In genomic region chr13:18949029-18949350, GRCm38 (mm10) we compare ENCODE assay signal across 7 mouse cellular contexts. TPM values are rescaled to one million over a fixed set of nuclear protein-coding genes. Genes with fewer than 3 reads are reported as not detected.
DNase-seq lines count a peak whose midpoint lies in the region; ATAC-seq and TF ChIP-seq lines count a peak whose summit lies in the region.

No protein-coding gene starts in this region.

- no peak for TF ChIP-seq POLR2A in lung, adult 2 months (IDR thresholded peaks at IDR 0.05; ENCODE audit: borderline replicate concordance, extremely low read depth, low read depth, low read length)
- TF ChIP-seq POLR2A in small intestine, adult 2 months (IDR thresholded peaks at IDR 0.05; ENCODE audit: low read depth, low read length): no peak

- no peak for TF ChIP-seq CTCF in lung, adult 2 months (IDR thresholded peaks at IDR 0.05; ENCODE audit: insufficient read depth, low read length)
- TF ChIP-seq CTCF in small intestine, adult 2 months (IDR thresholded peaks at IDR 0.05; ENCODE audit: extremely low read depth, insufficient read length, insufficient replicate concordance, low read depth, low read length): no peak

- WGBS in lung, adult 2 months: 6% methylated on average over 5 of the region's 5 CpGs
- 8% methylated on average over 5 of the region's 5 CpGs for WGBS in forebrain, embryonic 14.5 days
- WGBS in limb, embryonic 12.5 days: 14% methylated on average over 5 of the region's 5 CpGs
- 15% methylated on average over 5 of the region's 5 CpGs for WGBS in small intestine, adult 2 months

- H3K4me3 ChIP-seq in lung, adult 2 months (replicated peaks; ENCODE audit: extremely low read depth, low read depth, low read length): peak overlapping the region; percentile 63
- peak overlapping the region; percentile 80 for H3K4me3 ChIP-seq in forebrain, embryonic 14.5 days (ENCODE audit: low read depth, low read length)
- peak overlapping the region; percentile 70 for H3K4me3 ChIP-seq in limb, embryonic 12.5 days (replicated peaks)
- H3K4me3 ChIP-seq in small intestine, adult 2 months (ENCODE audit: low read depth, low read length): peak overlapping the region; percentile 60

- no peaks in the 10 kb centered on the region for H3K36me3 ChIP-seq in forebrain, embryonic 14.5 days (ENCODE audit: control insufficient read depth, insufficient read depth, low read length)
- no peaks in the 10 kb centered on the region for H3K36me3 ChIP-seq in limb, embryonic 12.5 days
- H3K36me3 ChIP-seq in small intestine, adult 2 months (ENCODE audit: control insufficient read depth, insufficient read depth, low read length): no peaks in the 10 kb centered on the region

- no peaks in the 10 kb centered on the region for H3K27me3 ChIP-seq in forebrain, embryonic 14.5 days (replicated peaks; ENCODE audit: control insufficient read depth, insufficient read depth, low read length)
- peaks cover 39% of the 10 kb centered on the region for H3K27me3 ChIP-seq in limb, embryonic 12.5 days
- peaks cover 7% of the 10 kb centered on the region for H3K27me3 ChIP-seq in small intestine, adult 2 months (ENCODE audit: control insufficient read depth, insufficient read depth, low read length)

- H3K4me1 ChIP-seq in lung, adult 2 months (ENCODE audit: control insufficient read depth, insufficient read depth, low read length): no peaks in the 10 kb centered on the region
- H3K4me1 ChIP-seq in forebrain, embryonic 14.5 days (ENCODE audit: control insufficient read depth, insufficient read depth, low read length): no peaks in the 10 kb centered on the region
- no peaks in the 10 kb centered on the region; the same call in 1 of the 2 replicates for H3K4me1 ChIP-seq in limb, embryonic 12.5 days (replicated peaks)
- 0 out of 2 replicates have a peak, but pooled peaks cover 5% of the 10 kb centered on the region for H3K4me1 ChIP-seq in small intestine, adult 2 months (ENCODE audit: control insufficient read depth, insufficient read depth, insufficient read length, low read length)

- ATAC-seq in forebrain, embryonic 14.5 days: no peak
- ATAC-seq in limb, embryonic 12.5 days (ENCODE audit: insufficient number of reproducible peaks, insufficient read depth, low FRiP score, low TSS enrichment, low read depth): no peak

- no peak for DNase-seq in lung, adult 2 months
- DNase-seq in lung, postnatal 25 days (ENCODE audit: low spot score): no peak
- DNase-seq in forebrain, embryonic 14.5 days (ENCODE audit: low spot score): peak; percentile 35
- no peak for DNase-seq in spleen, postnatal 10 days (ENCODE audit: low spot score in 2 of 2)
- no peak for DNase-seq in ovary, postnatal 36 days (ENCODE audit: low spot score)

- H3K4me2 ChIP-seq in forebrain, embryonic 14.5 days (ENCODE audit: low read length): peak overlapping the region; percentile 90
- H3K4me2 ChIP-seq in limb, embryonic 12.5 days: peak overlapping the region; percentile 96

- H3K9me3 ChIP-seq in forebrain, embryonic 14.5 days (replicated peaks; ENCODE audit: control insufficient read depth, low read length): no peaks in the 10 kb centered on the region
- H3K9me3 ChIP-seq in limb, embryonic 12.5 days: no peaks in the 10 kb centered on the region

- peak overlapping the region; percentile 87 for H3K9ac ChIP-seq in forebrain, embryonic 14.5 days (ENCODE audit: low read length)
- H3K9ac ChIP-seq in limb, embryonic 12.5 days (replicated peaks): peak overlapping the region; percentile 66; the same call in 1 of the 2 replicates

- H3K27ac ChIP-seq in forebrain, embryonic 14.5 days (ENCODE audit: low read depth, low read length): no peak overlapping the region
- no peak overlapping the region for H3K27ac ChIP-seq in limb, embryonic 12.5 days
- H3K27ac ChIP-seq in small intestine, adult 2 months (ENCODE audit: insufficient read depth, low read depth, low read length): no peak overlapping the region

RNA-seq across cellular contexts. Expression of gene Amph, which starts 1.0 kb away (rescaled TPM):
- 8.7 and 14.3 TPM in 2 replicates for polyA plus RNA-seq in lung, adult 2 months (2012; rRNA removed)
- 35.1 and 39.9 TPM in 2 replicates for polyA plus RNA-seq in forebrain, embryonic 14.5 days (2014; fragmentation: Nextera tagmentation; extraction: Ambion mirVana)
- polyA plus RNA-seq in limb, embryonic 12.5 days (2016; fragmentation: Nextera tagmentation; extraction: Ambion mirVana): 1.2 and 1.8 TPM in 2 replicates
- 0.55 and 0.76 TPM in 2 replicates for polyA plus RNA-seq in small intestine, adult 2 months (2012; rRNA removed)
